Mouse (Mus musculus): ENCODE measurements around the gene Fbxo41.

Fbxo41 gene

DNA sequence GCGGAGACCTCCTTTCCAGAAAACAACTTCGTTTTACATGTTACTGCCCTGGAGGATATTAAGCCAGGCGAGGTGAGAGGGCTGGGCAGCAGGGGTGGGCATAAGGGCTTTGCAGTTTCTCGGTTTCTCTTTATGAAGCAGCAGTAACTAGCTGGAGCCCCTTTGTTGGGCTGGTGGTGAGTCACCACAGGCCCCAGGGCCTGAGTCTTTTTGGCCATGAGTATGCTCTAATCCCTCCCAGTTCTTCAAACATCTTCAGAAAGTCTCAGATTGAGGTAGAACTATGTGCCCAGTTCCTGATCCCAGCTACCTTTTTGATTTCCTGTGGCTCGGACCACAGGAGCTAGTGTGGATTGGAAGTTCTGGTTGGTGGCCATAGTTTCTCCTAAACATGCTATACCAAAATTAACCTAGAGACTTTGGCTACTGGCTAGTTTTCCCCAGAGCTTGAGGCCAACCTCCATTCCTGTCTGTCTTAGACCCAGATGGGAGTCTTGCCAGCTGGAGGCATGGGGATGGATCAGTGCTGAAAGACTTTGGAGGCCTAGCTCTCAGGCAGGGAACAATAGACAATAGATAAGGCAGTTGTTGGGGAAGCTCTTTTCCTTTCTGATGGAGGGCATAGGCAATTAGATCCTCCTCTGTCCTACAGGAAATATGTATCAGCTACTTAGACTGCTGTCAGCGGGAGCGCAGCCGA is 58.4 kb downstream of the Fbxo41 start:
- no peak for DNase-seq

- DNase-seq: no peak
These were observed 59.1 kb downstream of the Fbxo41 start for GRCm38 (mm10) chr6:85443488-85444233.

DNA sequence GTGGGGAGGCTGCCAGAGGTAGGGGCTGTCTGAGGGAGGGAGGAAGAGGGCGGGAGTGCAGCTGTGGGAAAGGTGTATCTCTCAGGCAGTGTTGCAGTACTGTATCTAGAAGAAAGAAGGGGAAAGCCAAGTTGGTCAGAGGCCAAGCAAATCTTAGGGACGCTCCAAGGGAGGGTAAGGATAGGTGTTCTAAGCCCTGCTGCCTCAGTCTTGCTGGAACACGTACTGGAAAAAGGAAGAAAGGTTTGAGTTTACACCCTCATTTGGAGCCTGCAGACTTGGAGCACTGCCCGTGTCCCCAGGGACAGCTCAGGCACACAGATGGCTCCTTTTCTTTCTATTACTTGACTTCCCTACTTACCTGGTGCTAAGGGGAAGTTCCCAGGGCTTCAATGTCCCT is 61.7 kb downstream of the Fbxo41 start:
- no peak for DNase-seq

- no peak for DNase-seq
These were observed 66.2 kb downstream of the Fbxo41 start for GRCm38 (mm10) chr6:85436631-85437030.

DNA sequence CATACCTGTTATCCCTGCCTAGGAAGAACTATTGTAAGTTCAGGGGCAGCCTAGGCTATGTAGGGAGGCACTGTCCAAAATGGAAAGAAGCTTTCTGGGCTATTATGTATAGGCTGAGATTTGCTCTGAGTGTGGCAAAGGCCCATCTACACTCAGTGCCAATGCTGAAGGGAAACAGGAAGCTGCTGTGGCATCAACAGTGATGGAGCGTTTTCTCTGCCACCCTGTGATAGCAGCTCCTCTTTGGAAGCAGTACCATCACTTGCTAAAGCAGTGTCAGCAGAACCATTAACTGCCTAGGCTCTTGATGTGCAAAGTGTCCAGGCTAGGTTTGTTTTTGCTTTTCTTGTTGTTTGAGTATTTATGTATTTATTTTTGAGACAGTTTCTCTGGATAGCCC is 66.6 kb downstream of the Fbxo41 start:
- no peak for DNase-seq

GRCm38 (mm10) chr6:85433865-85434264 is 68.9 kb downstream of the Fbxo41 start:
- no peak for DNase-seq

DNA sequence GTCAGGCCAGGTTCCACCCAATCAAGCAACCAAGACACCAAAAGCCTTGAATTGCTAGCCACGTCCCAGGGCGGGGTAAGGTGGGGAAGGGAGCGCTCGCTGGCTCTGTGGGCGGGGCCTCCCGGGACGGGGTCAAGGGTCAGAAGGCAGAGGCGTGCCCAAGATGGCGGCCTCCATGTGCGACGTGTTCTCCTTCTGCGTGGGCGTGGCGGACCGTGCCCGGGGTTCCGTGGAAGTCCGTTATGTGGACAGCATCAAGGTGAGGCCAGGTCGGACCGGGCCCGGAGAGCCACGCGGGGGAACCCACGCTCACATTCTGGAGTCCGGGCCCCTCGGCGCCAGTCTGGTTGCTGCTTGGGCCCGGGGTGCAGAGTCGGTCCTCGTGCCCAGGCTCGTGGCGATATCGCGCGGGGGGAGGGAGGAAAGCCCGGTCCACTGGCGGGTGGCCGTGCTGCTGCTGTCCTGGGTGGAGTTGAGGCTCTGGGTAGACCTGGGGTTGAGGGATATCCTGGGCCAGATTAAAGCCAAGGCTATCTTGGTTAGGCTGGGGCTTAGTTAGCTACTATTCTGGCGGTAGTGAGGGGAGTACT is 70.9 kb downstream of the Fbxo41 start, which contains the start of gene Smyd5:
Gene Smyd5, plus strand, starts transcription at position 148 of the 590 bp plus-strand sequence.
- peak; percentile 78 for DNase-seq

- no peak for DNase-seq
These were observed 71.4 kb downstream of the Fbxo41 start for GRCm38 (mm10) chr6:85431274-85431841.

DNA sequence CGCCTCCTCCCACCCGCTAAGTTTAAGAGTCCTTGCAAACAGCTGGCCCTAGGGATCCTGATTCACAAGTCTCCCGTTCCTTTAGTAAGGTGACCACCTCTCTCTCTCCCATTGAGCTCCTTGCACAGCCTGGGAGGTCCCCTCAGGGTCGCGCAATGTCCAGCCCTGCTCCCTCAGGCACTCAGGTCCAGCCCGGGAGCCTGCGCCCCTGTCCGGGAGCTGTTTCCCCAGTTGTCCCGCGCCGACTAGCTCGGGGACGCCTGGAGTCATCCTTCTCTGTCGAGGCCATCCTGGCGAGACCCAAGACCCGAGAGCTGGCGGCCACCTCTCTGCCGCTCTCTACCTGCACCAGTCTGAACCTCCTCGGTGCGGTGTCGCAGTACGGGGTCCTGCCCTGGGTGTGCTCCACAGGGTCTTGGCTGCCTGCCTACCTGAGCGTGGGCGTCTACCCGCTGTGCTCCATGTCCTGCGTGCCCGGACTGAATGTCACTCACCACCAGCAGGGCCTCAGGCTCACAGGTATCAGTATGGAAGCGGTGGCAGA is 78.9 kb downstream of the Fbxo41 start, which contains the start of gene Noto:
Gene Noto, plus strand, starts transcription at position 51 of the 544 bp plus-strand sequence.
- DNase-seq: no peak

Data from cerebellum, adult 11-12 months (tissue).